Mouse (Mus musculus): ENCODE results near the gene Spdye4b.

DNA sequence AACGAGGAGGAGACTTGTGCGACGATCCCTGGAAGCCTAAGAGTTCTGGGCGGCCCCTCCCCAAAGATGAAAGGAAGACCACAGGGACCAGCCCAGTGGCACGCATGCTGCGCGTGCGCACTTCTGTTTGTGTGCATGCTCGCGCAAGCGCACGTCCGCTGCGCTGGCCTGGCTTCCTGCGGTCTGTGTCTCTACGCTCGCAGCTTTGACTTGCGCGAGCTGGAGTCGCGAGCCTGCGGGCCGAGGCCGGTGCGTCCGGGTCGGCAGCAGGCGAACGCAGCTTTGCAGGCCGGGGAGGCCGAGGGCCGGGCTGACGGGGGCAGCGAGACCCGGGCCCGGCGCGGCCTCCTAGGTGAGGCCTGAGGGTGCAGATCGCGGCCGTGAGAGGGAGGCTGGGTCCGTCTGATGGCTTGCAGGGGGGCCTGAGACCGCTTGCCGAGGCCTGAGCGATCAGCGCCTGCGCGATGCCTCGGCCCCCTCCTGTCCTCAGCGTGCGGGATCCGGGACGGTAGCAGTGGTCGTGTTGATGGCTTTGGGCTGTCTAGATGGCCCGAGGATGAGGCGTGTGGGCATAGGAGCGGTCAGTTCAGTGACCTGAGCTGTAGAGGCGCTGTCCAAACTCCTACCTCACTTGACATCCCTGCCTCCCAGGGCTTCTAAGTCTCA lies 54.3 kb downstream of the Spdye4b start, which contains the start of gene Zfp12:
- TF ChIP-seq EP300 (IDR thresholded peaks at IDR 0.05; ENCODE audit: insufficient read depth, low read depth, low read length): peak; percentile 73
- TF ChIP-seq CTCF (IDR thresholded peaks at IDR 0.05): peak; percentile 64

Measured in heart, adult 2 months (tissue).